Mouse (Mus musculus) hindbrain, embryonic 11.5 days (tissue): ENCODE measurements around the gene Gpr83. TPM values are rescaled to one million over a fixed set of nuclear protein-coding genes. Genes with fewer than 3 reads are reported as not detected.

Experiments
- ATAC-seq: fragments of 200-750 bp; cut with Nextera tagmentation; 2 replicates; pipeline ENCODE4 v1.8.0; 2017; ENCODE audit warnings: mild to moderate bottlenecking, moderate TSS enrichment, moderate library complexity; ENCODE audit not compliant: low FRiP score
- DNase-seq: peaks from one replicate; pipeline ENCODE4 v3.0.0-alpha.2; 2015; ENCODE audit warnings: low spot score
- H3K27ac ChIP-seq: fragments of 300-500 bp; sonication (generic); 2 replicates; pipeline ENCODE4 v1.5.1; 2014; ENCODE audit warnings: mild to moderate bottlenecking, low read depth, low read length
- H3K27me3 ChIP-seq: fragments of 300-500 bp; sonication (generic); 2 replicates; pipeline ENCODE4 v1.6.1; 2014; ENCODE audit warnings: mild to moderate bottlenecking, low read length, moderate library complexity, mixed read lengths; ENCODE audit not compliant: control insufficient read depth, insufficient read depth
- H3K36me3 ChIP-seq: fragments of 300-500 bp; sonication (generic); 2 replicates; pipeline ENCODE4 v1.6.1; 2014; ENCODE audit warnings: mild to moderate bottlenecking, low read length, moderate library complexity, mixed read lengths; ENCODE audit not compliant: control insufficient read depth, insufficient read depth
- H3K4me1 ChIP-seq: fragments of 300-500 bp; sonication (generic); replicated peaks from 2 replicates; pipeline ENCODE4 v1.6.1; 2014; ENCODE audit warnings: low read length, mixed read lengths; ENCODE audit not compliant: control insufficient read depth, insufficient read depth
- H3K4me2 ChIP-seq: fragments of 300-500 bp; sonication (generic); replicated peaks from 2 replicates; pipeline ENCODE4 v1.6.1; 2014; ENCODE audit warnings: mild to moderate bottlenecking, low read depth, low read length
- H3K4me3 ChIP-seq: fragments of 300-500 bp; sonication (generic); 2 replicates; pipeline ENCODE4 v1.5.1; 2014; ENCODE audit warnings: low read depth, low read length
- H3K9ac ChIP-seq: fragments of 300-500 bp; sonication (generic); 2 replicates; pipeline ENCODE4 v1.6.1; 2014; ENCODE audit warnings: low read depth, low read length
- H3K9me3 ChIP-seq: fragments of 300-500 bp; sonication (generic); 2 replicates; pipeline ENCODE4 v1.6.1; 2016; ENCODE audit warnings: low read length; ENCODE audit not compliant: control insufficient read depth
- WGBS: fragments of 180-500 bp; shearing (Covaris S2); extraction: QIAGEN DNeasy Blood & Tissue Kit; methylation state at CpG from one replicate; pipeline ENCODE4 v1.1.7; 2014; 5-methylcytosine and 5-hydroxymethylcytosine counted together
- polyA plus RNA-seq: library from polyadenylated mRNA; unstranded; fragments of >200 nt; fragmentation: Nextera tagmentation; extraction: Ambion mirVana; gene quantifications from 2 replicates; pipeline ENCODE4 v1.2.1, GENCODE M21; 2014

Gpr83 gene
- polyA plus RNA-seq, 1 experiment from 2014 or later = 1.8 TPM

DNA sequence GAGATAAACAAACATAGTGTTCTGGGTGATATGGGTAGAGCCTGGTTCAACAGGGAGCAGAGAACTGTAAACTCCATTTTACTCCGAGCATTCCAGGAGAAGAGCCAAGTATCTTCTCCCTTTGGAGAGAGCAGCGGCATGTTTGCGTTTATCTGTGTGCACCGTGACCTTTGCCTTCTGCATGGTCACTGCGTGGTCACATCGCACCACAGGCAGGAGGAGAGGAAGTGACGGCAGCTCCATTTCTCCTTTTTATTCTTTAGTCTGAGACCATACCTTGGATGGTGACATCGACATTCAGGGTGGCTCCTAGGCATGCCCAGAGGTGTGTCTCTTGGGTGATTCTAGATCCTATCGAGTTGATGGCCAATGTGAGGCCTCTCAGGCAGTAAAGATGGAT, 33.4 kb downstream of the Gpr83 start:
- Histone ChIP-seq H3K9ac (no peak overlapping the region), H3K9me3 (no peaks in the 10 kb centered on the region), H3K4me1 (no peaks in the 10 kb centered on the region), H3K36me3 (no peaks in the 10 kb centered on the region), H3K27ac (no peak overlapping the region), H3K4me3 (no peak overlapping the region), H3K27me3 (no peaks in the 10 kb centered on the region), H3K4me2 (no peak overlapping the region)
- WGBS = 91% methylated on average over 9 of the region's 9 CpGs
- ATAC-seq (no peak), DNase-seq (no peak)

- ATAC-seq (no peak), DNase-seq (no peak)
- Histone ChIP-seq H3K27me3 (no peaks in the 10 kb centered on the region), H3K27ac (no peak overlapping the region), H3K4me2 (no peak overlapping the region), H3K4me3 (no peak overlapping the region), H3K36me3 (no peaks in the 10 kb centered on the region), H3K9me3 (no peaks in the 10 kb centered on the region), H3K4me1 (no peaks in the 10 kb centered on the region), H3K9ac (no peak overlapping the region)
- WGBS = 82% methylated on average over 3 of the region's 3 CpGs
Measured at GRCm38 (mm10) chr9:14894628-14895027, 34.6 kb downstream of the Gpr83 start.

- no peak for ATAC-seq
- Histone ChIP-seq H3K9me3 (no peaks in the 10 kb centered on the region), H3K36me3 (no peaks in the 10 kb centered on the region), H3K27me3 (no peaks in the 10 kb centered on the region), H3K27ac (no peak overlapping the region), H3K4me3 (no peak overlapping the region), H3K9ac (no peak overlapping the region), H3K4me1 (no peaks in the 10 kb centered on the region), H3K4me2 (no peak overlapping the region)
- no peak for DNase-seq
- WGBS = 84% methylated on average over 7 of the region's 7 CpGs
Measured at GRCm38 (mm10) chr9:14895237-14895835, 35.3 kb downstream of the Gpr83 start.

- Histone ChIP-seq H3K9ac (no peak overlapping the region), H3K36me3 (no peaks in the 10 kb centered on the region), H3K4me3 (no peak overlapping the region), H3K27me3 (no peaks in the 10 kb centered on the region), H3K9me3 (no peaks in the 10 kb centered on the region), H3K4me1 (no peaks in the 10 kb centered on the region), H3K4me2 (no peak overlapping the region), H3K27ac (no peak overlapping the region)
- ATAC-seq = no peak
- 92% methylated on average over 3 of the region's 3 CpGs for WGBS
- DNase-seq = no peak
Measured at GRCm38 (mm10) chr9:14897102-14897501, 37.1 kb downstream of the Gpr83 start.

GRCm38 (mm10) chr9:14901757-14902156, 41.7 kb downstream of the Gpr83 start:
- Histone ChIP-seq H3K27me3 (no peaks in the 10 kb centered on the region), H3K9ac (no peak overlapping the region), H3K9me3 (no peaks in the 10 kb centered on the region), H3K36me3 (no peaks in the 10 kb centered on the region), H3K4me3 (no peak overlapping the region), H3K4me2 (no peak overlapping the region), H3K27ac (no peak overlapping the region), H3K4me1 (no peaks in the 10 kb centered on the region; the same call in 1 of the 2 replicates)
- WGBS = 67% methylated on average over 7 of the region's 7 CpGs
- no peak for DNase-seq
- ATAC-seq = no peak

DNA sequence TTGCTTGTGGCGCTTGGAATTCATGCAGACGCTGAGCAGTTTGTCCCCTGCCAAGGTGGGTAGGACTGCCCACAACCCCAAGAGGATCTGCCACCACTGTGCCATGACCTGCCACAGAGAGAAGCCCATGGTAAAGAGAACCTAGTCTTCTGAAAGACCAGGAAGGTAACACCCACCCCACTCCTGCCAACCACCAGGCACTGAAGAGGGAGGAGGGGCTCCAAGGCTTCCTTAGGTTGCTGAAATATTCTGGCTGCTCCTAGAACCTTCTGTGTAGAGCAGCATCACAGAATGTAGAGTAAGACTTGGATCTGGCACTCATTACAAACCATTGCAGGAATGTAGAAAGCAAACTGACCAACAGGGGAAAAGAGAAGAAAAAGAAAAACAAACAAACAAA, 42.4 kb downstream of the Gpr83 start:
- H3K9ac ChIP-seq = no peak overlapping the region
- no peak overlapping the region for H3K4me2 ChIP-seq
- no peaks in the 10 kb centered on the region for H3K9me3 ChIP-seq
- no peaks in the 10 kb centered on the region for H3K36me3 ChIP-seq
- WGBS = 100% methylated on average over 2 of the region's 2 CpGs
- no peak overlapping the region for H3K4me3 ChIP-seq
- DNase-seq = no peak
- H3K4me1 ChIP-seq = no peaks in the 10 kb centered on the region; the same call in 1 of the 2 replicates
- H3K27ac ChIP-seq = no peak overlapping the region
- no peaks in the 10 kb centered on the region for H3K27me3 ChIP-seq
- no peak for ATAC-seq

DNA sequence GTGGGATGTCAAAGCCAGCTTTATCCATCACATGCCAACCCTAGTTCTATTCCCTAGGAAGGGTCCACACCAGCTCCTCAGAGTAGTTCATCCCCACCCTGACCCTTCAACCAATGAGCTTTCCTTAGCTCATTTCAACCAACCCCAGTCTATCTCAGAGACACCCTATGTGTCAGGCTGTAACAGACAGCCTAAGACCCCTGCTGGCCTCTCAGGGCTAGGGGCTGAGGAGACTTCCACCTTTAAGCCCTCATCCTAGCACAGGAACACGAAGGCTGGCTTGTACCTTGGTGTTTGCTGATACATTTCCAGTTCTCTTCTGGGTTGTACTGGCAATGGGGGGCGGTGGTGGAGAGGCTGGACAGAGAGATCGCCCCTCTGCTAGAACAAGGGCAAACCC, 43.0 kb downstream of the Gpr83 start:
- H3K4me1 ChIP-seq = no peaks in the 10 kb centered on the region; the same call in 1 of the 2 replicates
- no peak overlapping the region for H3K4me3 ChIP-seq
- H3K9me3 ChIP-seq = no peaks in the 10 kb centered on the region
- H3K36me3 ChIP-seq = no peaks in the 10 kb centered on the region
- H3K4me2 ChIP-seq = no peak overlapping the region
- H3K27me3 ChIP-seq = no peaks in the 10 kb centered on the region
- H3K9ac ChIP-seq = no peak overlapping the region
- no peak for ATAC-seq
- 82% methylated on average over 3 of the region's 3 CpGs for WGBS
- no peak overlapping the region for H3K27ac ChIP-seq
- no peak for DNase-seq

DNA sequence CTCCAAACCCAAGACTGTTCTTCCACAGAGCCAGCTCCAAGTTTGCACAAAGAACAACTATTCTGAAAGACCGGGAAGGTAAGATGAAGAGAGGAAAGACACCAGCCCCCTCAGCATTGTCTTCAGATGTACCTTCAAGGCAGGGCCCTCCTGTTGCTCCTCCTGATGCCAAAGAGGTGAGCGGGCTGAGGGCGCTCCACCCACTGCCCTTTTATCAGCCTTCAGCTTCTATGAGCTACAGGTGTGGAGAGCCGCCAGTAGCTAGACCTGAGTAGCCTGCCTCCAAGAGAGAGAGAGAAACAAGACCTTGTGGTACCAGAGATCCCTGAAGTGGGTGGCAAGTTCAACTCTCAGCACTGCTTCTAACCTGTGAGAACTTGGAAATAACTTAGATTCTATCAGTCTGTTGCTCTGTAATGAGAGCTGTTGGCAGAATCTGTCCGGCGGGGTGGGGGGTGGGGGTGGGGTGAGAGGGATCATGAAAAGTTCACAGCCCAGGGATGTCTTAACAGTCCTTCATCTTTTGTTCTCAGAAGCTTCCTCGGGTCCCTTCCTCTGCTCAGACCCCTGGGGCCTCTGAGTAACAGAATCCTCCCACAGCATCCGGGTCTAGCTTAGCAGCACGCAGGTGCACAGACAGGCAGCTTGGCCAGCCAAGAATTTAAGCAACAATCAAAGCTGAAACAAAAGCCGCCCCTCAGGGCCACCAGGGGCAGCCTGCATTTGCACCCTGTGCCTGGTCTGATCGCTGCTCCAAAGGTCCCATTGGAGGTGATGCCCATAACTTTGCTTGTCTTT, 43.8 kb downstream of the Gpr83 start, which contains the start of gene Izumo1r:
Izumo1r (minus strand) TSS at position 369 of the 798 bp plus-strand sequence.
- no peak within 1 kb of the TSS for H3K9ac ChIP-seq
- H3K36me3 ChIP-seq = no peaks in the 10 kb centered on the region
- DNase-seq (no peak), ATAC-seq (peak; percentile 63)
- WGBS = 30% methylated on average over 11 of the region's 11 CpGs
- no peaks in the 10 kb centered on the region for H3K27me3 ChIP-seq
- H3K4me2 ChIP-seq = no peak within 1 kb of the TSS
- no peaks in the 10 kb centered on the region for H3K9me3 ChIP-seq
- no peaks in the 10 kb centered on the region; the same call in 1 of the 2 replicates for H3K4me1 ChIP-seq
- no peak within 1 kb of the TSS for H3K27ac ChIP-seq
- H3K4me3 ChIP-seq = no peak within 1 kb of the TSS
